Mouse (Mus musculus): ENCODE data around the gene Olfr1432. TPM values are rescaled to one million over a fixed set of nuclear protein-coding genes. Genes with fewer than 3 reads are reported as not detected.
"Not testable (repeated sequence)": the region's sequence is repeated elsewhere in the genome, so short reads cannot be mapped to it uniquely, and the experiment has no call there.

Gene Olfr1432
- not detected in 2 replicates for total RNA-seq (2017)

DNA sequence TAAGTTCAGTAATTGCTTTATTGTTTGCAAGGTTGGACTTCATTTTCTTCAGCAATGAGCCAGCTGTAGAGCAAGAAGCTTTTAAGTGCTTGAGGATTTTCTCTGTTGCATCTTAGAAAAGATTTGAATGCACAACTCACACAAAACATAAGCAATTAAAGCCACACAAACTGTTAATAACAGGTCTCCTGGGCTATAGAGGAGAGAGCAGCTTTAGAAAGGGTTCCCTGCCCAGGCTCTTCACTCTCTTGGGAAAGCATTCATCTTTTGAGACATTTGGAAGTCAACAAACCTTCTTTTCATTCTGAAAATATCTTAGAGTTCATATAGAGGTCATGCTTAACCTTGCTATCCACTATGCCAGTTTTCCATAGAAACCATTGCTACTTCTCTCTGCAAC lies at the start of gene Olfr1432:
Gene Olfr1432 (minus strand): TSS at position 101 of the 400 bp plus-strand sequence.
- not testable (repeated sequence) for ATAC-seq (replicated peaks; ENCODE audit: low read depth, poor library complexity, severe bottlenecking)

GRCm38 (mm10) chr19:12279554-12279953 lies 47.2 kb upstream of the Olfr1432 start, which contains the start of gene Olfr1434:
Olfr1434 (plus strand) TSS chr19:12279854.
- ATAC-seq (replicated peaks; ENCODE audit: low read depth, poor library complexity, severe bottlenecking) = no peak

GRCm38 (mm10) chr19:12260732-12261131 lies 28.3 kb upstream of the Olfr1432 start, which contains the start of gene Olfr235:
Olfr235 (plus strand) TSS chr19:12261032.
- no peak for ATAC-seq (replicated peaks; ENCODE audit: low read depth, poor library complexity, severe bottlenecking)

GRCm38 (mm10) chr19:12241559-12241958 lies 9.2 kb upstream of the Olfr1432 start, which contains the start of gene Olfr262:
Olfr262 (minus strand) TSS chr19:12241659.
- ATAC-seq (replicated peaks; ENCODE audit: low read depth, poor library complexity, severe bottlenecking) = no peak

GRCm38 (mm10) chr19:12200334-12200733 lies 32.1 kb downstream of the Olfr1432 start, which contains the start of gene Olfr1431:
Olfr1431 (plus strand) TSS chr19:12200634.
- ATAC-seq (replicated peaks; ENCODE audit: low read depth, poor library complexity, severe bottlenecking) = no peak

GRCm38 (mm10) chr19:12199076-12199475 lies 33.3 kb downstream of the Olfr1432 start:
- ATAC-seq (replicated peaks; ENCODE audit: low read depth, poor library complexity, severe bottlenecking) = not testable (repeated sequence)

Other genes starting within 250 kb of the Olfr1432 start
- gene Olfr1423, start 191.3 kb downstream of the Olfr1432 start, total RNA-seq (2017) = not detected in 2 replicates
- not detected in 2 replicates for gene Olfr1424, start 169.9 kb downstream of the Olfr1432 start, total RNA-seq (2017)
- not detected in 2 replicates for gene Olfr1425, start 154.9 kb downstream of the Olfr1432 start, total RNA-seq (2017)
- not detected in 2 replicates for gene Olfr1426, start 140.6 kb downstream of the Olfr1432 start, total RNA-seq (2017)
- gene Olfr1427, start 129.3 kb downstream of the Olfr1432 start, total RNA-seq (2017) = not detected in 2 replicates
- gene Olfr1428, start 116.7 kb downstream of the Olfr1432 start, total RNA-seq (2017) = not detected in 2 replicates
- not detected in 2 replicates for gene Olfr76, start 109.4 kb downstream of the Olfr1432 start, total RNA-seq (2017)
- gene Olfr1555-ps1, start 62.5 kb downstream of the Olfr1432 start, total RNA-seq (2017) = not detected in 2 replicates
- not detected in 2 replicates for gene Olfr1431, start 32.0 kb downstream of the Olfr1432 start, total RNA-seq (2017)
- gene Olfr262, start 9.1 kb upstream of the Olfr1432 start, total RNA-seq (2017) = not detected in 2 replicates
- gene Olfr235, start 28.4 kb upstream of the Olfr1432 start, total RNA-seq (2017) = not detected in 2 replicates
- not detected in 2 replicates for gene Olfr1434, start 47.3 kb upstream of the Olfr1432 start, total RNA-seq (2017)
- not detected in 2 replicates for gene Olfr1436, start 66.5 kb upstream of the Olfr1432 start, total RNA-seq (2017)
- gene Olfr1437, start 92.5 kb upstream of the Olfr1432 start, total RNA-seq (2017) = not detected in 2 replicates
- not detected in 2 replicates for gene Olfr1438-ps1, start 103.3 kb upstream of the Olfr1432 start, total RNA-seq (2017)
- not detected in 2 replicates for gene Olfr1440, start 154.7 kb upstream of the Olfr1432 start, total RNA-seq (2017)
- gene Olfr1441, start 184.8 kb upstream of the Olfr1432 start, total RNA-seq (2017) = not detected in 2 replicates
- gene Pfpl, start 195.3 kb upstream of the Olfr1432 start, total RNA-seq (2017) = not detected in 2 replicates
- gene Mpeg1, start 228.2 kb upstream of the Olfr1432 start, total RNA-seq (2017) = 27.4 and 39.1 TPM in 2 replicates

All from common myeloid progenitor, adult 5-6 weeks (primary cell).